Mouse (Mus musculus) inflammation-experienced regulatory T-cells, adult 6 months (primary cell): ENCODE data around the gene Calm4. TPM values are rescaled to one million over a fixed set of nuclear protein-coding genes. Genes with fewer than 3 reads are reported as not detected.

Source experiments
- ATAC-seq: one replicate; pipeline ENCODE4 v1.8.0; 2017
- polyA plus RNA-seq, 3 experiments: library from polyadenylated mRNA; unstranded; fragments of 100-300 nt; shearing (Covaris generic); gene quantifications; one replicate each; pipeline ENCODE4 v1.2.1; 2017

Gene Calm4
- polyA plus RNA-seq, 3 experiments from 2014 or later, result not detected

GRCm38 (mm10) chr13:3862325-3862724, 24.8 kb downstream of the Calm4 start:
- no peak for ATAC-seq

GRCm38 (mm10) chr13:3862922-3863580, 25.5 kb downstream of the Calm4 start:
- no peak for ATAC-seq

GRCm38 (mm10) chr13:3865648-3866354, 28.2 kb downstream of the Calm4 start:
- ATAC-seq, result no peak

- ATAC-seq, result no peak
These were observed 28.9 kb downstream of the Calm4 start for GRCm38 (mm10) chr13:3866355-3867052.

- no peak for ATAC-seq
These were observed 29.6 kb downstream of the Calm4 start for GRCm38 (mm10) chr13:3867158-3867557.

GRCm38 (mm10) chr13:3869901-3870300, 32.3 kb downstream of the Calm4 start:
- no peak for ATAC-seq

- no peak for ATAC-seq
These were observed 35.3 kb downstream of the Calm4 start for GRCm38 (mm10) chr13:3872832-3873231.

GRCm38 (mm10) chr13:3876448-3876847, 38.9 kb downstream of the Calm4 start:
- no peak for ATAC-seq

GRCm38 (mm10) chr13:3877185-3877584, 39.6 kb downstream of the Calm4 start:
- ATAC-seq, result no peak

GRCm38 (mm10) chr13:3877679-3878220, 40.2 kb downstream of the Calm4 start:
- no peak for ATAC-seq

- no peak for ATAC-seq
These were observed 49.1 kb downstream of the Calm4 start for GRCm38 (mm10) chr13:3886663-3887062.

Other genes with a start within 250 kb of the Calm4 start
- gene Fam208b, start 226.6 kb upstream of the Calm4 start, polyA plus RNA-seq, result 10 to 100 TPM; 14.9 to 29.4 (median 24.8) TPM
- gene Asb13, start 203.7 kb upstream of the Calm4 start, polyA plus RNA-seq, result 10 to 100 TPM; 24.3 to 37.2 (median 25.1) TPM
- gene Calml3, start 33.4 kb upstream of the Calm4 start, polyA plus RNA-seq, result not detected
- gene Calm5, start 16.4 kb downstream of the Calm4 start, polyA plus RNA-seq, result not detected
- 10 to 100 TPM; 24.1 to 29.7 (median 27.0) TPM for gene Net1, start 80.5 kb downstream of the Calm4 start, polyA plus RNA-seq
- gene Tubal3, start 80.5 kb downstream of the Calm4 start, polyA plus RNA-seq, result under 1 TPM in 1 of 3 experiments, not detected in 2; 0.67 TPM
- not detected for gene Ucn3, start 107.6 kb downstream of the Calm4 start, polyA plus RNA-seq
- gene Akr1c14, start 211.3 kb downstream of the Calm4 start, polyA plus RNA-seq, result not detected